Mouse (Mus musculus): ENCODE results near the gene Sympk.

GRCm38 (mm10) chr7:19052345-19053135, 28.4 kb downstream of the Sympk start:
- no peak for TF ChIP-seq EP300 (IDR thresholded peaks at IDR 0.05)
- no peak for TF ChIP-seq CTCF (IDR thresholded peaks at IDR 0.05)

Data from lung, postnatal 0 days (tissue).